Mouse (Mus musculus): Measurements from ENCODE around the gene Ibsp.

The Ibsp gene

DNA sequence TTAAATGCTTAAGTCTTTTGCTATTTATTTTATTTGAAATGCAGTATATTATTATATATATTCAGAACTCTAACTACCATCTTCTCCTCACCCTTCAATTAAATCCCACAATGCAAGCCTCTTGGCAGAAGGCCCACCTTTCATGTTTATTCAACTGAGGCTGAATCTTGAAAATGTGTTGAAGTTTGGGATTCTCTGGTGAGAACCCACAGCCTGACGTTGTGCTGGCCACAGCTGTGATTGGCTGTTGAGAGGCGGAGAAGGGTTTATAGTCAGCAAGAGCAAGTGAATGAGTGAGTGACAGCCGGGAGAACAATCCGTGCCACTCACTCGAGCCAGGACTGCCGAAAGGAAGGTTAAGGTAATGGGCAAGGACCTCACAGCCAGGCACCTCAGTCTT is at the start of gene Ibsp:
Gene Ibsp, plus strand, starts transcription at position 178 of the 400 bp plus-strand sequence.
- DNase-seq (ENCODE audit: low spot score): no peak

DNA sequence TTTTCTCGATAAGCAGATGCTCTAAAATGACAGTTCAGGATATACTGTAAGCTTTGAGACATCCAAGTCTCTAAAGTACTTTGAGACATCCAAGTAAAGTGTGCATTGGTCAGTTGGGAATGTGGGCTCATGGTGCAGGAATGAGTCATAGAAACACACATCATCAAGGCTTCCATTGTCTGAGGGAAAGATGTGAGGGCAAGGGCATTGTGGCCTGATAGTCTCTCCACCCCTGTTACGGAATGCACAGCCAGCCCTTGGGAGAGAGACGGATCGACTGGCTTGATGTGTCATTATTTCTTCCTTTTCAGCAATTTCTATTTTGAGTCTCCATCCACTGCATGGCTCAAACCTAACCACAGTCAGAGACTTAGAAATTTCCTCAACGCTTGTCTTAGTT is 47.2 kb upstream of the Ibsp start:
- no peak for DNase-seq (ENCODE audit: low spot score)

- DNase-seq (ENCODE audit: low spot score): no peak
Observed at GRCm38 (mm10) chr5:104256585-104256984, 42.4 kb upstream of the Ibsp start.

- DNase-seq (ENCODE audit: low spot score): no peak
Observed at GRCm38 (mm10) chr5:104261908-104262461, 37.0 kb upstream of the Ibsp start.

GRCm38 (mm10) chr5:104263014-104263776 is 35.8 kb upstream of the Ibsp start:
- no peak for DNase-seq (ENCODE audit: low spot score)

- DNase-seq (ENCODE audit: low spot score): no peak
Observed at GRCm38 (mm10) chr5:104294201-104294600, 4.8 kb upstream of the Ibsp start.

- no peak for DNase-seq (ENCODE audit: low spot score)
Observed at GRCm38 (mm10) chr5:104314073-104314472, 15.1 kb downstream of the Ibsp start.

DNA sequence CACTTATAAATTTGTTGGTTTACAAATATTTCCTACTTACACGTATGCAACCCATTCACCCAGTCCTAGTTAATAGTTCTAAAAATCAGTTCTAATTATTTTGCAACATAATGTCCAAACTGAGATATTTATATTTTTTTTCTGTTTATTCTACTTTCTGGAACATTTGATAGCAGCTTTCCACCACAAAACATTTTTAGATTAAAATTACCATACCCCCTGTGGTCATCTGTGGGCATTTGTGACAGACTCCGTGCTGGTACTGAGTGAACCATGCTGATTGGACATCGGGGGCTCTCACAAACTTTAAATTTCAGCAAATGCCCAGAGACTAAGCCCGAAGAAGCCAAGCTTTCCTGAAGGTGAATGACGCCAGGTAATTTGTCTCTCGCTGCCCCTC is 26.1 kb downstream of the Ibsp start, which contains the start of gene Mepe:
Gene Mepe, plus strand, starts transcription at position 301 of the 400 bp plus-strand sequence.
- DNase-seq (ENCODE audit: low spot score): no peak

- DNase-seq (ENCODE audit: low spot score): no peak
Observed at GRCm38 (mm10) chr5:104326884-104327283, 27.9 kb downstream of the Ibsp start.

- no peak for DNase-seq (ENCODE audit: low spot score)
Observed at GRCm38 (mm10) chr5:104327389-104327788, 28.4 kb downstream of the Ibsp start.

GRCm38 (mm10) chr5:104327876-104328275 is 28.9 kb downstream of the Ibsp start:
- no peak for DNase-seq (ENCODE audit: low spot score)

GRCm38 (mm10) chr5:104328317-104328850 is 29.4 kb downstream of the Ibsp start:
- no peak for DNase-seq (ENCODE audit: low spot score)

DNA sequence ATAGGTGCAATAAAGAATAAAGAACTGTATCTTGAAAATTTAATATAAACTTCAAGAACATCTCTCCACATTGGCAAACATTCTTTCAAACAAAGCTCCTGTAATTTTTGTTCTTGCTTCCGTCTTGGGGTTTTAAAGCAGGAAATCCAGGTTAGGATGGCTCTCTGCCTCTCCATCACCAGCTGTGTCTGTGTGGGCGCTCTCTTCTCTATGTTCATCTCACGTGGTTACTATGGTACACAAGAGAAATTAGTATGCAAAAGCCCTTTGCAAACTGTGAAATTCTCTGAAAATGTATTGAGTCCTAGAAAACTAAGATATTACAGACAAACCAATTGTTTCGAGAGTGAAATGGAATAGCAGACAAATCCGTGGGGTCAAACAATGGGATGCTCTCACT is 30.4 kb downstream of the Ibsp start:
- DNase-seq (ENCODE audit: low spot score): no peak

GRCm38 (mm10) chr5:104330088-104330487 is 31.1 kb downstream of the Ibsp start:
- DNase-seq (ENCODE audit: low spot score): no peak

- no peak for DNase-seq (ENCODE audit: low spot score)
Observed at GRCm38 (mm10) chr5:104332296-104332695, 33.3 kb downstream of the Ibsp start.

- no peak for DNase-seq (ENCODE audit: low spot score)
Observed at GRCm38 (mm10) chr5:104333231-104333640, 34.3 kb downstream of the Ibsp start.

GRCm38 (mm10) chr5:104333643-104334042 is 34.7 kb downstream of the Ibsp start:
- DNase-seq (ENCODE audit: low spot score): no peak

DNA sequence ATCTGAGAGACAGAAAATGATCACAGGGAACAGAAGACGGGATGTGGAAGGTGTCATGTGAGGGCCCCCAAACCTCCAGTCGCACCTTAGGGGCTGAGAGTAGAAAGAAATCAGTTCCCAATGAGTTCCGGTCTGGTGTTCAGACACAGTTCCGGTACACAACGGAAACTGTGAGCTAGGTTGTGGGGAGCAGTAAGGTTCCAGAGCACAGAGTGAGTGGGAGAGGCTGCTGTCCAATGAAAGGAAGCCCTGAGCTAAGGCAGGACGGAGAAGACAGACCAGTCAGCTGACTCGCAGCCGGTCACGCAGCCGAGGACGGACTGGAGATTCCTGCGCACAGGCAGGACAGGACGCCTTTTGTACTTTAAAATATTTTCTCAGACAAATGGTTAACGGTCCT is 35.5 kb downstream of the Ibsp start:
- no peak for DNase-seq (ENCODE audit: low spot score)

DNA sequence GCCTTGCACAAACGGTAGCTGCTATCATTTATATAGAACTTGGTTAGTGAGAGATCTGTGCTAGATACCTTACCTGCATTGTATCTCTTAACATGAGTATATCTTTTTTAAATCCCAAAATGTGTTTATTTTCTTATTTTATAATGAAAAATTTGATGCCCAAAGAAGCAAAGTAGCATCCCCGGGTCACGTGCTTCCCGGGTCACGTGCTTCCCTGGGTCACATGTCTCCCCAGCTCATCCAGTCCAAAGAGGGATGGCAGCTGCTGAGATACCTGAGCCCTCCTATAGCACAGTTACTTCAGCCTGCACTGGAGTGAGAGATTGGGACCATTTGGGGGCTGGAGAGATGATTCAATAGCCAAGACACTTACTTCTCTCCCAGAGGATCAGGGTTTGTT is 37.0 kb downstream of the Ibsp start:
- DNase-seq (ENCODE audit: low spot score): no peak

- DNase-seq (ENCODE audit: low spot score): no peak
Observed at GRCm38 (mm10) chr5:104337491-104337890, 38.5 kb downstream of the Ibsp start.

GRCm38 (mm10) chr5:104339009-104339408 is 40.0 kb downstream of the Ibsp start:
- DNase-seq (ENCODE audit: low spot score): no peak

- no peak for DNase-seq (ENCODE audit: low spot score)
Observed at GRCm38 (mm10) chr5:104339706-104340512, 40.9 kb downstream of the Ibsp start.

DNA sequence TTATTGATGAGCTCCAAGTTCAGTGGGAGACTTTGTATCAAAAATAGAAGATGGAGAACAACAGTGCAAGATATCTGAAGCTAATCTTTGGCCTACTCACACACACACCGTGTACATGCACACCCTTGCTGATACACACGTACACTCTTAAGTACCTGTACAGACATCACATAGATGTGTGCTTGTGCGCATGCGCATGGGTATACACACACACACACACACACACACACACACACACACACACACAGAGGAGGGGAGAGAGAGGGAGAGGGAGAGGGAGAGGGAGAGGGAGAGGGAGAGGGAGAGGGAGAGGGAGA is 41.5 kb downstream of the Ibsp start:
- no peak for DNase-seq (ENCODE audit: low spot score)

Measured in T-cell, adult 2 months (primary cell).